Mouse (Mus musculus): ENCODE data around the gene Tekt3.

The Tekt3 gene

DNA sequence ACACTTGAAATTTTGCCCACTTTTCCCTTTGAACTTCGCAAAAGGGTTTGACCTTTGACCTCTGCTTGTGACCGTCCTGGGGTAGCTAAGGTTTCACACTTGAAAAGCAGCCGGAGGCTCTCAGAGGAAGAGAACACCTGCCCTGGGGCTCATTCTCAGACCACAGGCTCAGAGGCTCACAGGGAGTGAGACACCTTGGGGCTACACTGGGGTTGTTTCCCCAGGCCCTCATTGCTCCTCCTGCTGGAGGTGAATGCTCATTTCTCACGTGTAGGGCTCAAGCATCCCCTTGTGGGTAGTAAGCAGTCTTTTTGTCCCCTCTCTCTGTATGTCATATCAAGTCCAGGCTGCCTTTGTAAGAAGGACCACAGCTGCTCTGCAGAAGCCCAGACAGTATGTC is 62.9 kb downstream of the Tekt3 start:
- DNase-seq (ENCODE audit: low read depth, low spot score) = no peak

DNA sequence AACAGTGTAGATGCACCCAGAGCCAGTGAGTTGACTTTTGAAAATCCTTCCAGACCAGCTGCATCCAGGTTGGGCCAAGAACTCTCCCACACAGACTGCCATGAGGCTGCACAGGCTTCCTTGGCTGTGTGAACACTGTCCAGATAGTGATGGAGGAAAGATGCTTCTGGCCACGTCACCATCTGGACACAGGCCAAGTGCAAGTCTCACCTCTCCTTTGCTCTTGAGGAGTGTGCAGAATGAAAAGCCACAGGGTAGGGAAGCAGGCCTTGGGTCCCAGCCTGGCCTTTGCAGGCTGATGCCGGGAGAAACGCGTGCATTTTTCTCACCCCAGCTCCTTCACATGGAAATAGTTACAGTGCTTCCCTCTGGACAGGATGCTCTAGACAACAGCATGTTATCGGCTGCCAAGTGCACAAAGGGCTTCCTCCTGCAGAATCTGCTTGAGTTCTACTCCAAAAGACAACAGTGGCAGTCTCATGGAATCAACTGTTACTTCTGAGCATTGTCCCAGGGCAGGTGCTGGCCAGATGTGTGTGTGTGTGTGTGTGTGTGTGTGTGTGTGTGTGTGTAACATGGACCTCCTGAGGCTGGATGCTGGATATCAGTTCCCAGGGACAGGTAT is 64.5 kb downstream of the Tekt3 start:
- DNase-seq (ENCODE audit: low read depth, low spot score) = no peak

DNA sequence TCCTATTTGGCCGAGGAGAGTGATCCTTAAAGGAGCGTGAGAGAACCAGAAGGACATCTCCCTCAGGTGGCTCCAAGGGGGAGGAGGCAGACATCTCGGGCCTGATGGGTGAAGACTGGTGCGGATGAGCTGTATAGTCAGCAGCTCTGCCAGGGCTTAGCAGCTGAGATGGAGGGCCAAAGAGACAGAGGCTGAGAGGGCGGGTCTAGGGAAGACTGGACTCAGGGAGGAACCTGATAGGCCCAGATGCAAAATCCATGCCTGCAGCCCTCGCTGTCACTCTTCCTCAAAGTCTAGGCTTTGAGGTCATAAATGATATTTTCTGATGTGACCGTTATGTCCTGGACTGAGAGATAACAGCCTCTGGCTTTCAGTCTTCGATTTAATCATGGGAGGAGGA is 65.5 kb downstream of the Tekt3 start:
- DNase-seq (ENCODE audit: low read depth, low spot score) = no peak

DNA sequence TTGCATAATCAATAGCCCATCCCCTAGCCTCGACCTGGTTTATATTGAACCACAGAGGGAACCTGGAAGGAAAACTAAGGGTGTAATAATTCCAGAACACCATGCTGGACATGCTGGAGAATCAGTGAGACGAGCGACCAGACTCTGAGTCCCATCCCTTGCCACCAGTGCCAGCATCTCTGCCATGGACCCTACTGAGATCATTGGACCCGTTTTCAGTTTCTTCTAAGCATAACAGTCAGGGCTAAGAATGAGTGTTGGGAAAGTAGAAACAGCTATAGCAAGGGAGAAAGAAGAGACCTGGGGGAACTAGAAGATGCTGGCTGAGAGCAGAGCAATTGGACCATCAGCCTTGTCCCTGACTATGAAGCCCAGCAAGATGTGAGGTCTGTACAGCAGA is 66.1 kb downstream of the Tekt3 start:
- no peak for DNase-seq (ENCODE audit: low read depth, low spot score)

DNA sequence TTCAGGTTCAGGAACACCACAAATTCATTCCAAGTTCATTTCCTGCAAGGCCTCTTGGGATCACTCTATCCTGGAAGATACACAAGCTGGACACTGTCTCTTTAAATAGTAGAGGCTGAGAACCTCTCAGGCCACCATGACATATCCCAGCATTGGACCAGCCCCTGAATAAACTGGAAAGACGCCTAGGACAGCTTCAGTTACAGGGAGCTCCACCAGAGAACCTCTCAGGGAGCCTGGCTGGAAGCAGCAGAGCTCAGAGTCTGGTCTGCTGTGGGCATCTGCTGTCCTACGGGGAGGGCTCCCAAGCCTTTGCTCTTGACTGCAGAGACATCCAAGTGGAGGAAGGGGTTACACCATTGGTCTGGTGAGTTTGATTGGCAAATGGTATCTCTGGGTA is 67.3 kb downstream of the Tekt3 start, which contains the start of gene Pmp22:
Gene Pmp22 (plus strand): TSS at position 199 of the 400 bp plus-strand sequence.
- no peak for DNase-seq (ENCODE audit: low read depth, low spot score)

DNA sequence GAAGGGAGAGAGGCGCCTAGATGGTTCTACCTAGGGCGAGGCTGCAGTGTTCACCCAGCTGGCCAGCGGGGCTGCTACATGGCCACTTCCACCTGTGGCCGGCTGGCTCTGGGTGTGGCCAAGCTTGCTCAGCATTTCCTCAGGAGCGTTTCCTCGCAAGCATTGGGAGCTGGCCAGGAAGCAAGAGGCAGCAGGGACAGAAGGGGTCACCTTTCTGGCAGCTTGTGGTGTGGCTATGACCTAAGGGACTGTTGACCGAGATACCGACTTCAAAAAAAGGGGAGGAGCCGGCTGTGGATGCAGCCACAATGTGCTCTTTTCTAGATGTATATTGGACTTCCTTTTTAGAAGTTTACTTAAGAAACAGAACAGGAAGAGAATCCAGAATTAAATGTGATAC is 67.9 kb downstream of the Tekt3 start:
- DNase-seq (ENCODE audit: low read depth, low spot score) = no peak

DNA sequence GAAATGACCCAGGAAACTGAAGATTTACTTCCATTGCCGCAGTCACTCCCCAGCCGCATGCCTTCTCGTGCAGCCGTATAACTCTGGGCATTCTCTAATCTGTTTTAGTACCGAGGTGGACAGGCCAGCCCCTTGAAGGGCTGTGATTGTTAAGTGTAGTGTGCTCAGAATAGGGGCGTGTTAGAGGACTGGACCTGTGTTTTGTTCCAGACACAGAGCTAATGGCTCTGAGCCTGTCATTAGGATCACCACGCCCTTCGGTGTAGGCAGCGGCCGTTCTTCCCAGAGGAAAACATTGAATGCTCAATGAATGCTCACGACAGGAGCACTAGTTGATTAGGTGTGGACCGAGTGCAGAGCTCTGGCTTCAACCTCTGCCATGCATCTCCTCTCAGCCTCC is 68.4 kb downstream of the Tekt3 start:
- no peak for DNase-seq (ENCODE audit: low read depth, low spot score)

DNA sequence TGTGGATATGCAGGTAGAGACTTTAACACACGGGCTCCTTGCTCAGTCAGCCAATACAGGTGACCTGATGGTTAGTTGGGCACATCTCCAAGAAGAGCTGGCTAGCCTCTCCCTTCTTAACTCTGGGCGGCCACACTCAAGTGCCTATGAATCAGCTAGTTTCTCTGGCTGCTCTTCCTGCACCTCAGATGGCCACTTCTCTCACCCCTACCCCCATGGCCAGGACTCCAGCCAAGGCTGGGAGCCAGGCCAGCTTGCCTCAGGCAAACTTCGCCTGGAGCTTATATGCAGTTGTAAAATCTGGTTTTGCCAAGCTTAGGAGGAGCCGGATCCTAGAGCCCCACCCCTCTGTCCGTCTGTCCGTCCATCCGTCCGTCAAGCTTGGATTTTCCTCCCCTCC is 69.0 kb downstream of the Tekt3 start:
- DNase-seq (ENCODE audit: low read depth, low spot score) = no peak

DNA sequence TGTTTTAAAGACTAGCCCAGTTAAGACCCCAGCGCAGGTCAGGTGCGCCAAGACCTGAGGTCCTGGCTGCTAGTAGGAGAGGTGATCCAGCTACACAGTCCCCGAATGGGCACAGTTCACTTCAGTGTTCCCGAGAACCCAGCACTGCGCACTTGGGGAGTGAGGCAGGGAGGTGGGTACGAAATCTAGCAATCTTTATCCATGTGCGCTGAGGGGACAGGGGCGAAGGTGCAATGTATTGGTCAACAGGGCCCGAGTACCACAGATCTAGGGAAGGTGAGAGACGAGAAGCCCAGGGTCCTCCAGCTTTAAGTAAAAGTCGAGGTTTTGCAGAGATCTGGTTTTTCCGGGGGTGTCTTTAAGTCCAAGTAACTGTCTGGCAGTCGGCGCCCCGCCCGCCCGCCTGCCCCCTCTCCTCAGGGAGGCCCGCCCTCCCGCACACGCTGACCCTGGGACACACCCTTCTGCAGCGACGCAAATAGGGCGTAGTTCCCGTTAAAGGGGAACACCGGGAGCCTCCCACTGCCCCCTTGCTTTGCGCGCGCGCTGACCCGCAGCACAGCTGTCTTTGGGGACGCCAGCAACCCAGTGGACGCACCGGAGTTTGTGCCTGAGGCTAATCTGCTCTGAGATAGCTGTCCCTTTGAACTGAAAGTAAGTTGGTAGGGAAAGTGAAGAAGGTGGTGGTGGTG is 69.7 kb downstream of the Tekt3 start:
- DNase-seq (ENCODE audit: low read depth, low spot score) = no peak

DNA sequence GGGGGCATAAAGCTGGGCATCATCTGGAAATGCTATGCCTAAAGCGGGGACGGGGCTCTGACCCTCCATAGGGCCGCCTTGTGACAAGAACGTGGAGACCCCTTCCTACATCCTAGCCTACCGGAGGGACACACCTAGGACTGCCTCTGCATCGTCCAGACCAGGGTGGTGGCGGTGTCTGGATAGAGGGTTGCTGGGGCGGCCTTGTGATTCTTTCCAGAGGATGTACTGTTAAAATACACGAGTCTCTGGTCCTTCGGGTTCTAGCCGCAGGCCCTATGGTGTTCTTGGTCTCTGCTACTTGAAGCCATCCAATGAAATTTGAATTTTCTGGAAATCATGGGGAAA is 70.2 kb downstream of the Tekt3 start:
- no peak for DNase-seq (ENCODE audit: low read depth, low spot score)

DNA sequence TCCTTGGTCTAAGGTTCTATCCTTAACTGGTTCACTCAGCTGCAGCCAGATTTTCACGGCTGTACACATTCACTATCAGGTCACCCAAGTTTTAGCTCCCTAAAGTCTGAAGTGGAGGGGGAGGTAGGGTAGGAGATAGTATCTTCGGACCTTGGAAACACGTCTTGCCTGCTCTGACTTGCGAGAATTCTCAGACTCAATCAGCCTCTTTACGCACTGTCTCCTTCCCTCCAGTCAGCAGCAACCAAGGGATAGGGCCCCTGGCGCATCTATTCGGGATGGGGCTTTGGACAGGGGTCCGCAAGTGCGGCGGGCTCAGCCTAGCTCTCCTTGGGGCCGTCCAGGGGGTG is 70.7 kb downstream of the Tekt3 start:
- no peak for DNase-seq (ENCODE audit: low read depth, low spot score)

DNA sequence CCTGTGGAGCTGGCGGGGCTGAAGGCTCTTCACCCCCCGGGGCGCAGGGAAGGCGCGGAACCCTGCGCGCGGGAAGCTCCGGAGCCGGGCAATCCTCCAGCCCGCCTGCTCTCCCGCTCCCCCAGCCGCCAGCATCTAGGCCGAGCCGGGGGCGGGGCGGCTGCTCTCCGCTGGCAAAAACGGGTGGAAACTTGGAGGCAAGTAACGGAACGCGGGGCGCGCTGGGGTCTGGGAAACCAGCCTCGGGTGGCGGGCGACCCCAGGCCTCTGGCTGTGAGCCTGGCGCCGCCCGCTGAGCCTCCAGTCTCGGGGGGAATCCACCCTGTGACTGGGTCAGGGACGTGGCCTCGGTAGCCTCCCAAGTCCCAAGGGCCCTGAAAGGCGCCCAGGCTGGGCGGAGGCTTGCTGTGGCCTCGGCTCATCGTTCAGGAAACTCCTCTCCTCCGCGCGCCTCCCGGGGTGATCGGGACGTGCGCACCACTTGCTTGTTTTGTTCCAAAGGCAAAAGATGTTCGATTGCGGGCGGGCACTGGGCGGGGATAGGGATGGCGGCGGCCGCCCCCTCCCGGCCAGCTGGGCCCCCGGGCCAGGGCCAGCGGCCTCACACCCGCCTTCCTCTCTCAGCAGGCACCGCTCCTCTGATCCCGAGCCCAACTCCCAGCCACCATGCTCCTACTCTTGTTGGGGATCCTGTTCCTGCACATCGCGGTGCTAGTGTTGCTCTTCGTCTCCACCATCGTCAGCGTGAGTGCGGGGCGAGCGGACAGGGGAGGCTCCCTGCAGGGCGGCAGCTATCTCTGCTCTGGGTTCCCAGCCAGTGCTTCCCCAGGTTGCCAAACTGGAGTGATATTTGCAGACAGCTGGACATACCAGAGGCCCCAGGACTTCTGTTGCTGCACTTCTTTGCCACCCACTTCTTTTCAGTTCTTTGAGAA is 71.3 kb downstream of the Tekt3 start:
- no peak for DNase-seq (ENCODE audit: low read depth, low spot score)

DNA sequence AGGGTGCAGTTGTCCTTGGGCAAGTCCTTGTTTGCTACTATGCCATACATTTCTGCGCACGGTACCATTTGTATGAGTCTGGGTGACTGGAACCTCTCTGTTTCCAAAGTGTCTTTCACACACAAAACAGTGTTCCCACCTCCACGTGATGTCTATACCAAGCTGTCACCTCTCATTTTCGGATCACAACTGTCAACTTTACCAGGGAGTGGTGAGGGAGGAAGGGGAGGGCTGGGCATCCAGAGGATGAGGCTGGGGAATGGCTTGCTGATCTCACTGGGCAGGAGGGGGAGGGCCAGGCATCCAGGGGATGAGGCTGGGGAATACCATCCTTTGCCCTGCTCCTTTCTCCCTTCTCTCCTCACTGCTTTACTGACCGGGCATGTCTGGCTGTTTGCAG is 72.6 kb downstream of the Tekt3 start:
- no peak for DNase-seq (ENCODE audit: low read depth, low spot score)

DNA sequence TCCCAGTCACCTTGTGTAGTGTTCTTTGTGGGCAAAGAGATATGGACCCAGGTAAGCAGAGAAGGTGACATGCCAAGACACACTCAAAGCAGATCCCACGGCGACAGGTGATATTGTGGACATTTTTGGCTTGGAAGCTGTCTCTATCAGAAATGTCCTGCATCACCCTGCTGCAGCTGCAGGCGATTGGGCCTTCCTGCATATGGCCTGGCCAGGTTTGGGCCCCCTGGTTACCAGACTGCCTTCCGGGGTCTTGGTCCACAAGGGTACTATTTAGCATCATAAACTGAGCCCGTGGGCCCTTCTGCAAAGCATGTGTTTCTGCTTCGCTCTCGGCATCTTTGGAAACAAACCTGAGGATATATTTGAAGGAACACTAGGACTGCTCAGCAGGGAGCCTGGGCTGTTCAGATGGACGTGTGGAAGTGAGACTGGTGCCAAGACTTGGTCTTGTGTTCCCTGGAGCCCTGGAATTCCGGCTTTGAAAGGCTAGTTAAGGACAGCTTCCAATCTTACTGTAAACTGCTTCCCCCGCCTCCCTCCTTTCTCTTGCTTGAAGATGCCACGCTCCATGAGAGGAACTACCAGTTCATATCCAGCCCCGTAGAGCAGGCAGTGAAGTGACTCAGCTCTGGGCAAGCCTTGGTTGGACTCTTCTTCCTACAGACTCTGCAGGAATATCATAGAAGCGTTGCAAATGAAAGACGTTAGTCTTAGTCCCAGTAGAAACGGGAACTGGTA is 73.5 kb downstream of the Tekt3 start:
- no peak for DNase-seq (ENCODE audit: low read depth, low spot score)

DNA sequence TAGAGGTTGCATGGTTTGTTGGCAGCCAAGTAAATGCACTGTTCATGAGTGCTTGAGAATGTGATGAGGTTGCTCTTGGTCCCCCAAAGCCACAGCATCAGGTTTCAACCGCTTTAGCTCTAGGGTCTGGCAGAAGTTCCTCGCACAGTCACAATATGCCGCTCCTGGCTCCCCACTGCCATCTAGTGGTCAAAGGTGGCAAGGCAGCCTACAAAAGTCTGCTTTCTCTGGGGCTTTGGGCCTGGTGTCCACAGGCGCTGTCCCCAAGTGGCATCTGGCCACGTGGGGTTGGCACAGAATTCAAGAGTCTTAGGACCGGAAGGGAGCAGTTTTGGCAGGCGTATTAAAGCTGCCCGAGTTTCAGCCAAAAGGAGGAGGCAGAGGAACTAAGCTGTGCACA is 74.2 kb downstream of the Tekt3 start:
- DNase-seq (ENCODE audit: low read depth, low spot score) = peak; percentile 81

DNA sequence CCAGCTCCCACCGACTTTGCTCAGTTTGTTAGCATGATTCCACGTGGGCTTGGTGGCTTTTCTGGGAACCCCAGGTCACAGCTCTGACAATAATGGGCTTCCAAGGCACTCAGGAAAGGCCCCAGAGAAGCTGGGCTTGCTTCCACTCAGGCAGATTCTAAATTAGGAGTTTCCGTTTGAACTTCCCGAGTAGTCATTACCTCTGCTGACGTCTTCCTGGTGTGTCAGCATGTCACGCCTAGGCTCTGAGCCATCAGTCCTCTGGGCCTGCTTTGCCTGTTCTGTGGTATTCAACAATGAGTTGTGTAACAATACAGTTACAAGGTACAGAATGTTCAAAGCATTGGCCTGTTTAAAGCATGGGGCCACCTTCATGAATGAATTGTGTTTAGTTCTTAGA is 74.8 kb downstream of the Tekt3 start:
- DNase-seq (ENCODE audit: low read depth, low spot score) = no peak

DNA sequence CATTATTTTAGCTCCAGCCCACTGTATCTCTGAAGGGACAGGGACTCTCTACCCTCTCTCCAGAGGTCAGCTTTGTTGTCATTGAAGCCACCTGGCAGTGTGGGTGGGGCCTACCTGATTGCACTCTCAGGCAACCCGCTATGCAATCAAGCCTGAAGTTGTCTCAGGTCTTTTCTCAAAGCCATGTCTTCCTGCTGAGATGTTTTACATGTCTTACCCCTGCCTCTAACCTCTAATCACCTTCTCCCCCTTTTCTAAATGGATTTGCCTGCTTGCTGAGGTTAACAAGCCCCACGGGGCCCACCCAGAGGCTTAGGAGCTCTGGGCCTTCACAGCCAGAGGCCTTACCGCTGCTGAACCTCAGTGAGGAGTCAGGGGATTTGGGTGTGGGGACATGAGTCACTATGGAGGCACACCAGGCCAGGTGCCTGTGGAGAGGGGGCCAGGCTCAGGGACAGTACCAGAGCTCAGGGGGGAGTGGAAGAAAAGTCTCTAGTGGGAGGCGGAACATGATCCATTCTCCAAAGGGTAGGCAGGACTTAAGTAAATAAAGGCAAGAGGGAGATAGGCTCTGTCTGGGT is 75.5 kb downstream of the Tekt3 start:
- no peak for DNase-seq (ENCODE audit: low read depth, low spot score)

DNA sequence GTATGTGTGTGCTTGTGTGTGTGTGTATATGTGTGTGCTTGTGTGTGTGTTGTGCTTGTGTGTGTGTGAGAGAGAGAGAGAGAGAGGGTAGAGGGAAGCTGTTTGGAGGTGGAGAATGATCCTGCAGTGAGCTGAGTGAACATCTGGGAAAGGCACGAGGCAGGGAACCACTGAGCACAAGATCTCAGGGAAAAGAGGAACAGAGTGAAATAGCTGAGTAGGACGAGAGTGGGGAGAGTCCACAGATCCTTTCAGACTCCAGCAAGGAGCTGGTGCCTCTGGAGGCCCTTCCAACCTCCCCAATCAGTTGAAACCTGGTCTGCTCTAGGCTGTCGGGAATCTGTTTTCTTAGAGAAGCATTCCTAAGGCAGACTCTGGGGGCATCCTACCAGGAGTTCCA is 77.3 kb downstream of the Tekt3 start:
- DNase-seq (ENCODE audit: low read depth, low spot score) = no peak

DNA sequence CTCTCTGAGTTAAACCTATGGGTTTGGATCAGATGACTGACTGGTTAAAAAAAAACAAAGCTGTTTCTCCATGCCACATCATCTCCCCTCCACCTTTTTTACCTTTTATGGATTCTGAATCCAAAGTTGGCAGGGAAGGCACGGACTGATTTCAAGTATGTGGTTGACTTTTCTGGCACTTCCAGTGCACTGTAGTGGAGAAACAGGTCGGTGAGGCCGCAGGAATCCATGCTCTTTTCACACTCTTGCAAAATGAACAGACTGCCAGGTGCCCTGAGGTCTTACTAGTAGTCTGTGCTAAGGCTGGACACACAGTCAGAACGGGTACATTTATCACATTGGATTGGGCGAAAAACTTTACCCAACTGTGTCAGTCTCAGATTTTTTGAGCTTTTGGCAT is 80.9 kb downstream of the Tekt3 start:
- no peak for DNase-seq (ENCODE audit: low read depth, low spot score)

DNA sequence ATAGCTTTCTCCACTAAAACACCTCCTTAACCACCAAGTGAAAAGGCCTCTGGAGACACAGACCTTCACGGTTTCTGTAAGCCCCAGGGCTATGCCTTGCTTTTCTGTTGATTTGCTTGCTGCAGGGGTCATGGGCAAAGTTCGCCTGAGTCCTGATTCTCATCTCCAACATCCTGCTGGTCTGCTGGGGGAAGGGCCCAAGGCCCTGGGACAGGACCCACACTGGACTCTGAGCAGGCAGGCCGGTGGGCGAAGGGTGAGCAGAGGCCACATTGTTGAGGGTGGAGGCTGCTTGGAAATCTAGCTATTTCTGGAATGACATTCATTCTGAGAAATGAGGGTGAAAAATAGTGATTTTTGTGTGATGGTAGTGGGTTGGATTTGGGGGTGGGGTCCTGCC is 81.4 kb downstream of the Tekt3 start:
- no peak for DNase-seq (ENCODE audit: low read depth, low spot score)

DNA sequence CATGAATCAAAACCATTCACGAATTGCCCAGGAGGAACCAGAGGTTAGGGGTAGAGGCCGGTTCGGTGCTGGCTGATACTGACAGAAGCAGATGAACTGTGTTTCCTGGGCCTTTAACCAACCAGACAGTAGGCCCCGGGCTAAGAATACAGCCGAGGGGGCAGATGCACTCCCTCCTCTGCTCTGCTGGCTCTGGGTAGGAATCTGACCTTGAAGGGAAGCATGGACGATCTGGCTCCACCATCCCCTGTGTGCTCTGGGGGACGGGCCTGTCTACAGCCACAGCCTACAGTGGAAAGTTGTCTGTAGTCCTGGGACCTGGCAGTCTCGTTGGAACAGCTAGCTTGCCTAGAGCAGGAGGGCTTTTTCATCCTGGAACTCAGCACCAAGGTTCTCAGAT is 82.0 kb downstream of the Tekt3 start:
- DNase-seq (ENCODE audit: low read depth, low spot score) = no peak
